Mouse (Mus musculus) T-helper 2 cell (primary cell): ENCODE data around the gene Olfr222.

Source experiments
- in situ Hi-C: fragments of 300-600 bp; cut with MboI, MseI; formaldehyde crosslinking; loops from one replicate; pipeline ENCODE4 v1.15.1; 2025; ENCODE audit warnings: high pct_unique_total_duplicates

Gene Olfr222

GRCm38 (mm10) chr11:59541324-59541723 is 34.7 kb downstream of the Olfr222 start, which contains the start of gene Nlrp3:
Nlrp3 (plus strand) TSS chr11:59541568.
- in situ Hi-C loops = no loop called here

DNA sequence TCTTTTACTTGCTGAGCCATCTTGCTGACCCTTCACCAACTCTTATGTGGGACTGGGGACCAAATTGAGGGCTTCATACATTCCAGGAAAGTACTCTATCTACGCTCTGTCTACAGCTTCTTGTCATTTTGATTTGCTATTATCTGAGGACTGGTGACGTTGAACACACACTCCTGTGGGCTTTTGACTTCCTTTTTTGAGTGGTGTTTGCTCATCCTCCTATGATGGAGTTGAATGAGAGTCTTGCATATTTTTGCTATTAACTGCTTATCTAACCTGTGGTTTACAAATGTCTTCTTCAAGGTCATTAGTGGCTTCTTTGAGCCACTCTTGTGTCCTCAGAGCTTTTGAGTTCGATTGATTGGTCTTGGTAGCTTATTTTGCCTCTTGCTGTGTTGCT is 35.9 kb downstream of the Olfr222 start:
- in situ Hi-C loops = no loop called here

DNA sequence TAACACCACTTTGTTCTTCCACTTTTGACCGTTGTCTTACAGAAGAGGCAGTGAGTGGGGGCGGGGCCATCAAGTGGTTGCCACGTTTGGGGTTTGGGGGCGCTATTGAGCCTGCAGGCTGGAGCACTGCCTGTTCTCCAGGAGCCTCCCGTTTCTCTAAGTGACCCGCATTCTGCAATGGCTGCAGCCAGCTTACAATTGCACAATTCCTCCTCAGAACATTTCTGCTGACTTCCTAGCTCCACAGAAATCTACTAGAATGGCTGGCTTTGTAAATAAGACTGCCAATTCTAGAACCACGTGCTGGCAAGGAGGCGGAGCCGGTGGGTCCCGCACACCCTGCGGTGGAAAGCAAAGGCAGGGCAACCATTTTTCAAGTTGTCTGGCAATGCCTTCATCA is 37.6 kb downstream of the Olfr222 start:
- in situ Hi-C loops = no loop called here

DNA sequence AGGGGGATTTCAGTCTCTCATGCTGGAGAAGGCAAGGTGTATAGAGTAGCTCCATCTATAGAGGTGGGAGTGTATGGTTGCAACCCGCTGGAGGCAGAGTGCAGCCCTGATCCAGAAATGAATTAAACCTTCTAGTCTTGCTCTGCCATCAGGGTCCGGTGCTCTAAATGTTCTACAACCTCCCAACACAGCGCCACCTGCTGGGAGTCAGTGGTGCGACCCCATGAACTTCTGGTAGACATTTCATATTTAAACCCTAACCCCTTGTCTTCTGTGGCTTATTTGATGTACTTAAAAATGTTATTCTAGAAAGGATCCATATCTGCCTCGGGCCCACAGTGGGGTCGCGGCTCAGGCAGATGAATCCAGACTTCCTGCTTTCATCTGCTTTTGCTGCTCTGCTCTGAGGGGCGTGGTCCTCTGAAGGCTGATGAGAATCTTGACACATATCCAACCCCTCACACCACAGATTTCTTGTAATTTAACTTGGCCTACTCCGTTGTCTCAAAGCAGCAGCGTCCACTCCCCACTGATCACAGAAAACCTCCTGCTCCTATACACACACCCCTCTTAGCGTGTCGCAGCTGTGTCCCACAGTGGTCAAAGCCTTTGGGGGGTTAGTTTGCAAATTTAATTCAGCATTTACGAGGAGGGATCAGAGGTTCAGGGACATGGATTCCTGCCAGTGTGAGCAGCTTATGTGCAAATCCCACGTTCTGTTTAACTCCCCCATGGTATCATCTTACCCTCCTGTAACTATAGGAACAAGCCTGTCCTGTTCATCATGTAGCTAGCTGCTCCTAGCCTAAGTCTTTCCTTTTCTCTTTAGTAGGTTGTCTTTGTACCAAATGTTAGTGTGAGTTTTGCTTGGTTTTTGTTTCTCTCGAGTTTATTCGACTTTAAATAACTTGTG is 38.6 kb downstream of the Olfr222 start:
- in situ Hi-C loops = no loop called here

DNA sequence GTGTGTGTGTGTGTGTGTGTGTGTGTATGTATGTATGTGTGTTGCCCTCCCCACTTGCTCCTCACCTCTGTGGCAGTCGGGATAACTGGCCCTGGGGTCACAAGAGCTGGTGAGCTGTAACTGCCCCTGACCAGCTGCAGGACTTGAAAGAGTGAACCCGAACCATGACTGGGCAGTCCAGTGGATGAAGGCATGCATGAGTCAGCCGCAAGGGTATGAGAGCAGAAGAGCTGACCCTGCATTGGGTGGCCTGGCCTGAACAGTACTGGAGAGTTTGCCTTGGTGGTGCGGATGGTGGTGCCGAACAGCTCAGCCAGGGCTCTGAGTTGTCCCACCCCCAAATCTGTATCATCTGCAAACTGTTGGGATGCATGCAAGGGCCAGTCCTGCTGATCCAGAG is 44.5 kb downstream of the Olfr222 start:
- in situ Hi-C loops = no loop called here

GRCm38 (mm10) chr11:59530870-59531535 is 45.0 kb downstream of the Olfr222 start:
- in situ Hi-C loops = no loop called here

DNA sequence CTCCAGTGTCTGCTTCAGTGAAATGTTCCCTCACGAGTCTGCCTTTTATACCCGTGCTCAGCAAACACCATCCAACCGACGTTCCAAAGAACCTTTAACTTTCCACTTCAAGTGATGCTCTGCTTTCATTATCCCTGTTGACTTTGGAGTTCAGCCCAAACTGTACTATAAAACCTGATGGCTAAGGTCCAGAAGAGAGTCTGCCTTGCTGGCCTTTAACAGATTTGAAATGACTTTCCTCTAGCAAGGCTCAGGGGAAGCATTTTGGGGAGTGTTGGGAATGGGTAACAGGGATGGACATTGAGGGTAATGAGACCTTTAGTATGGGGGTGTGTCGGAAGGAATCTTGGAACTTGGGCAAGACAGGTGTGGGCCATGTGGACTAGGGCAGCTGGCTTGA is 45.8 kb downstream of the Olfr222 start:
- in situ Hi-C loops = no loop called here

GRCm38 (mm10) chr11:59526472-59527080 is 49.5 kb downstream of the Olfr222 start, which contains the start of gene Zkscan17:
Zkscan17 (minus strand) TSS chr11:59526751.
- in situ Hi-C loops = no loop called here

DNA sequence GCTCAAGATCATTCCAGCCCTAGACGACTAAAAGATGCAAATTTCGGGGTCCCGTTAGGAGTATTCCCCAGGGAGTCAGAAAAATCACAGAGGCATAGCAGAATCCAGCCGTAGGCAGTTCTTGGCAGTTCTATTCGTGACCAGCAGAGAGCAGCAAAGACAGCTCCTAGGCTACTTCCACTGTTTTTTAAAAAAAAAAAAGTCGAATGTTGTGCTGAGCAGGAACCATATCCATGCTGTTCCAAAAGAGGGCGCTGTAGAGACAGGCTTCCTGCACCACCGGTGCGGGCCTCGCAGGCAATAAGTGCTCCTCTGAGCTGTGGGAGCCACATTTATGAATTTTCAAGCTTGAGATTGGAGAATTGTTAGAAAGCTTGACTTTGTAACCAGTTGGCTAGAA is 50.8 kb downstream of the Olfr222 start:
- in situ Hi-C loops = no loop called here

DNA sequence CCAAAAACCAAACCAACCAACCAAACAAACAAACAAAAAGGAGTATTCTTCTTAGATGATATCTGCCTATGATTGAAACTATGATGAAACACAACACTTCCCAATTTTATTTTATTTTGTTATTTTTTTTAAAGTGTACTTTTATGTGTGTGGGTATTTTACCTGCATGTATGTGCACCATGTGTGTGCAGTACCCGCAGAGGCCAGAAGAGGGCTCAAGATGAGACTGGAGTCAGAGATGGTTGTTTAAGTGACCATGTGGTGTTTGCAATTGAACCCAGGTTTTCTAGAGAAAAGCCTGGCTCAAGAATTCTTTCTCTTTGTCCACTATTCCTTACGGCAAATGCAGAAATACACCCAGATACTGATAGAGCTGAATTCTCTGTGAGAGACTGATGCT is 51.9 kb downstream of the Olfr222 start:
- in situ Hi-C loops = no loop called here
